Mouse (Mus musculus) liver, adult 2 months (tissue): ENCODE measurements around the gene Rbp2.

Source experiments
- CTCF ChIP-seq: fragments of 200-500 bp; IDR thresholded peaks from 2 replicates; pipeline ENCODE4 v1.5.1; 2011; ENCODE audit warnings: low read depth, low read length, control low read depth
- POLR2A ChIP-seq: fragments of 200-500 bp; IDR thresholded peaks from 2 replicates; pipeline ENCODE4 v1.6.1; 2011; ENCODE audit warnings: low read length, control low read depth; ENCODE audit not compliant: insufficient read depth; ENCODE audit errors: extremely low read depth

DNA sequence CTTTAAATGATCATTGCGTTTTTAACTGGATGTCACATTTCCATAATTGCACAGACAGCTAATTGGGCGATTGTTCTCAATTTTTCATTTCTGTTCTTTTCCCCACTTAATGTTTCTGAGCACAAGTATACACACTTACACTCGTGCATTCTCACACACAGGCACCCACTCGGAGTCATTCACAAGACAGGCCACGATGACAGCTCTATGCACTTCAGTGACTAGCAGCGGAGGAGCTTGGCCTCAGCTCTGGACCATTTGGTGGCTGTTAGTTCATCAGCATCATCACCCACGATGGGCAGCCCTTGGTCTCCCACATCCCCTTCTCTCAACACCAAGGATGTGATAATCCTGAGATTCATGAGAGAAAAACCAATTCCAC is 39.6 kb downstream of the Rbp2 start:
- TF ChIP-seq POLR2A (no peak), CTCF (no peak)
